In genomic region chr11:96119401-96119800, GRCm38 (mm10) we compare ENCODE assay signal across 38 mouse cellular contexts. TPM values are rescaled to one million over a fixed set of nuclear protein-coding genes. Genes with fewer than 3 reads are reported as not detected.
"Had no signal": no experiment of that assay in that cellular context is flagged by ENCODE, and none has a peak within 500 bp of the region (broad histone marks: within the 10 kb centered on the region; RNA-seq: fewer than 3 reads in every experiment).

No protein-coding gene starts in this region.

- H3K4me1 ChIP-seq: embryonic facial prominence, embryonic 12.5 days had no signal

- H3K9ac ChIP-seq: embryonic facial prominence, embryonic 12.5 days; embryonic facial prominence, embryonic 13.5 days; embryonic facial prominence, embryonic 15.5 days; forebrain, embryonic 12.5 days; forebrain, embryonic 13.5 days; forebrain, embryonic 15.5 days; forebrain, postnatal 0 days had no signal

- DNase-seq: cerebellum, adult 18-20 months; cerebellum, adult 2 months; cerebellum, adult 8-10 months; cerebellum, adult 9-10 months; cerebellum, adult 9-11 months; cerebellum, postnatal 10 days; cerebellum, postnatal 14 days; cerebellum, postnatal 25 days; cerebellum, postnatal 36 days; embryo, embryonic 11 days; forebrain, postnatal 0 days; gastrocnemius, adult 2 months; gastrocnemius, postnatal 10 days; gastrocnemius, postnatal 14 days; gastrocnemius, postnatal 25 days; gastrocnemius, postnatal 36 days; heart, adult 11 months had no signal

- H3K36me3 ChIP-seq: embryonic facial prominence, embryonic 10.5 days; embryonic facial prominence, embryonic 12.5 days; embryonic facial prominence, embryonic 13.5 days; embryonic facial prominence, embryonic 15.5 days; forebrain, embryonic 10.5 days; forebrain, embryonic 12.5 days; forebrain, embryonic 15.5 days had no signal

- H3K27ac ChIP-seq: embryonic facial prominence, embryonic 10.5 days; embryonic facial prominence, embryonic 12.5 days; embryonic facial prominence, embryonic 13.5 days; embryonic facial prominence, embryonic 15.5 days; forebrain, embryonic 10.5 days; forebrain, embryonic 12.5 days; forebrain, embryonic 13.5 days; forebrain, embryonic 15.5 days; gastrocnemius, adult 2 months had no signal

- H3K4me3 ChIP-seq: embryonic facial prominence, embryonic 10.5 days; embryonic facial prominence, embryonic 12.5 days; embryonic facial prominence, embryonic 13.5 days; embryonic facial prominence, embryonic 15.5 days; erythroblast, embryonic 14.5 days; forebrain, embryonic 10.5 days; forebrain, embryonic 12.5 days; forebrain, embryonic 13.5 days; forebrain, embryonic 15.5 days; gastrocnemius, adult 2 months had no signal

- H3K4me2 ChIP-seq: embryonic facial prominence, embryonic 12.5 days; embryonic facial prominence, embryonic 13.5 days; embryonic facial prominence, embryonic 15.5 days; forebrain, embryonic 12.5 days; forebrain, embryonic 13.5 days; forebrain, embryonic 15.5 days had no signal

- H3K9me3 ChIP-seq: embryonic facial prominence, embryonic 10.5 days; embryonic facial prominence, embryonic 12.5 days; embryonic facial prominence, embryonic 13.5 days; embryonic facial prominence, embryonic 15.5 days; forebrain, embryonic 10.5 days; forebrain, embryonic 12.5 days; forebrain, embryonic 13.5 days; forebrain, embryonic 15.5 days had no signal

- ATAC-seq: forebrain, embryonic 13.5 days; forebrain, embryonic 14.5 days; forebrain, embryonic 15.5 days; forebrain, embryonic 16.5 days; forebrain, postnatal 0 days had no signal

RNA-seq across cellular contexts. Expression of gene Calcoco2, which starts 7.6 kb away (rescaled TPM):
- total RNA-seq: common myeloid progenitor, adult 5-6 weeks; forebrain, postnatal 0 days; gastrocnemius, adult 18-20 months; gastrocnemius, adult 2 months; gastrocnemius, adult 8-10 months; gastrocnemius, postnatal 10 days; gastrocnemius, postnatal 14 days; gastrocnemius, postnatal 25 days; gastrocnemius, postnatal 36 days; gastrocnemius, postnatal 4 days; granulocyte monocyte progenitor cell, adult 5-6 weeks had no signal
- polyA plus RNA-seq: cerebellum, adult 2 months; cortical plate, adult 2 months; embryonic facial prominence, embryonic 10.5 days; embryonic facial prominence, embryonic 11.5 days; embryonic facial prominence, embryonic 12.5 days; embryonic facial prominence, embryonic 13.5 days; erythroblast, embryonic 14.5 days; forebrain, embryonic 10.5 days; forebrain, embryonic 11.5 days; forebrain, embryonic 12.5 days; forebrain, embryonic 13.5 days; forebrain, embryonic 15.5 days; frontal cortex, adult 2 months; gonadal fat pad, adult 2 months had no signal

RNA-seq across cellular contexts. Expression of gene Ttll6, which starts 14.2 kb away (rescaled TPM):
- total RNA-seq: common myeloid progenitor, adult 5-6 weeks; gastrocnemius, adult 18-20 months; gastrocnemius, adult 2 months; gastrocnemius, adult 8-10 months; gastrocnemius, postnatal 10 days; gastrocnemius, postnatal 14 days; gastrocnemius, postnatal 25 days; gastrocnemius, postnatal 36 days; gastrocnemius, postnatal 4 days; granulocyte monocyte progenitor cell, adult 5-6 weeks had no signal
- polyA plus RNA-seq: embryonic facial prominence, embryonic 10.5 days; embryonic facial prominence, embryonic 11.5 days; erythroblast, embryonic 14.5 days; forebrain, embryonic 10.5 days; forebrain, embryonic 11.5 days had no signal
